Mouse (Mus musculus): ENCODE measurements around the gene Chrna9.

Chrna9 gene

GRCm38 (mm10) chr5:65934783-65935182 is at the start of gene Chrna9:
Gene Chrna9, plus strand, starts transcription at chr5:65934921.
- no peak for DNase-seq (ENCODE audit: low read depth, low spot score)

- DNase-seq (ENCODE audit: low read depth, low spot score) = no peak
Measured at GRCm38 (mm10) chr5:65885699-65886443, 48.9 kb upstream of the Chrna9 start.

GRCm38 (mm10) chr5:65888102-65888501 is 46.6 kb upstream of the Chrna9 start:
- DNase-seq (ENCODE audit: low read depth, low spot score) = no peak

- no peak for DNase-seq (ENCODE audit: low read depth, low spot score)
Measured at GRCm38 (mm10) chr5:65888998-65889397, 45.7 kb upstream of the Chrna9 start.

- DNase-seq (ENCODE audit: low read depth, low spot score) = no peak
Measured at GRCm38 (mm10) chr5:65891251-65891826, 43.4 kb upstream of the Chrna9 start.

- no peak for DNase-seq (ENCODE audit: low read depth, low spot score)
Measured at GRCm38 (mm10) chr5:65895121-65895692, 39.5 kb upstream of the Chrna9 start.

GRCm38 (mm10) chr5:65895764-65896163 is 39.0 kb upstream of the Chrna9 start:
- DNase-seq (ENCODE audit: low read depth, low spot score) = no peak

- no peak for DNase-seq (ENCODE audit: low read depth, low spot score)
Measured at GRCm38 (mm10) chr5:65897731-65898130, 37.0 kb upstream of the Chrna9 start.

- DNase-seq (ENCODE audit: low read depth, low spot score) = no peak
Measured at GRCm38 (mm10) chr5:65898683-65899082, 36.0 kb upstream of the Chrna9 start.

GRCm38 (mm10) chr5:65900113-65900512 is 34.6 kb upstream of the Chrna9 start:
- DNase-seq (ENCODE audit: low read depth, low spot score) = no peak

- DNase-seq (ENCODE audit: low read depth, low spot score) = no peak
Measured at GRCm38 (mm10) chr5:65900862-65901265, 33.9 kb upstream of the Chrna9 start.

GRCm38 (mm10) chr5:65901868-65902418 is 32.8 kb upstream of the Chrna9 start:
- no peak for DNase-seq (ENCODE audit: low read depth, low spot score)

GRCm38 (mm10) chr5:65902811-65903210 is 31.9 kb upstream of the Chrna9 start:
- no peak for DNase-seq (ENCODE audit: low read depth, low spot score)

- no peak for DNase-seq (ENCODE audit: low read depth, low spot score)
Measured at GRCm38 (mm10) chr5:65904476-65904875, 30.2 kb upstream of the Chrna9 start.

- no peak for DNase-seq (ENCODE audit: low read depth, low spot score)
Measured at GRCm38 (mm10) chr5:65908751-65909150, 26.0 kb upstream of the Chrna9 start.

GRCm38 (mm10) chr5:65909321-65909720 is 25.4 kb upstream of the Chrna9 start:
- no peak for DNase-seq (ENCODE audit: low read depth, low spot score)

- DNase-seq (ENCODE audit: low read depth, low spot score) = no peak
Measured at GRCm38 (mm10) chr5:65910398-65910797, 24.3 kb upstream of the Chrna9 start.

GRCm38 (mm10) chr5:65911676-65912075 is 23.0 kb upstream of the Chrna9 start:
- no peak for DNase-seq (ENCODE audit: low read depth, low spot score)

GRCm38 (mm10) chr5:65912201-65912600 is 22.5 kb upstream of the Chrna9 start:
- no peak for DNase-seq (ENCODE audit: low read depth, low spot score)

GRCm38 (mm10) chr5:65913126-65913525 is 21.6 kb upstream of the Chrna9 start:
- no peak for DNase-seq (ENCODE audit: low read depth, low spot score)

GRCm38 (mm10) chr5:65914342-65914741 is 20.4 kb upstream of the Chrna9 start:
- no peak for DNase-seq (ENCODE audit: low read depth, low spot score)

- DNase-seq (ENCODE audit: low read depth, low spot score) = no peak
Measured at GRCm38 (mm10) chr5:65916930-65917329, 17.8 kb upstream of the Chrna9 start.

- peak; percentile 34 for DNase-seq (ENCODE audit: low read depth, low spot score)
Measured at GRCm38 (mm10) chr5:65918601-65919000, 16.1 kb upstream of the Chrna9 start.
